Comparison of ENCODE assay signal across 18 mouse cellular contexts in genomic region chr11:104445538-104445937, GRCm38 (mm10).
"Had no signal": no experiment of that assay in that cellular context is flagged by ENCODE, and none has a peak within 500 bp of the region (broad histone marks: within the 10 kb centered on the region; RNA-seq: fewer than 3 reads in every experiment).

No protein-coding gene starts in this region.

- H3K9me3 ChIP-seq: liver, embryonic 15.5 days; lung, embryonic 15.5 days; midbrain, embryonic 13.5 days; midbrain, embryonic 15.5 days; neural tube, embryonic 13.5 days; neural tube, embryonic 15.5 days had no signal

- DNase-seq: lung, adult 18-20 months; lung, postnatal 4 days; retina, postnatal 1 day; right cerebral cortex, adult 18-20 months; right cerebral cortex, postnatal 25 days; right cerebral cortex, postnatal 4 days; spleen, adult 18-20 months; thymus, adult 18-20 months; thymus, postnatal 14 days; thymus, postnatal 36 days had no signal

- H3K36me3 ChIP-seq: liver, embryonic 15.5 days; lung, embryonic 15.5 days; midbrain, embryonic 15.5 days; neural tube, embryonic 15.5 days had no signal

- H3K27me3 ChIP-seq: liver, embryonic 15.5 days; lung, embryonic 15.5 days; midbrain, embryonic 13.5 days; midbrain, embryonic 15.5 days; neural tube, embryonic 13.5 days; neural tube, embryonic 15.5 days had no signal

- H3K4me2 ChIP-seq: liver, embryonic 15.5 days; lung, embryonic 15.5 days; midbrain, embryonic 11.5 days; midbrain, embryonic 13.5 days; midbrain, embryonic 15.5 days; neural tube, embryonic 13.5 days; neural tube, embryonic 15.5 days had no signal

- H3K4me3 ChIP-seq: liver, embryonic 15.5 days; lung, embryonic 15.5 days; midbrain, embryonic 13.5 days; midbrain, embryonic 15.5 days; neural tube, embryonic 13.5 days; neural tube, embryonic 15.5 days had no signal

- H3K27ac ChIP-seq: liver, embryonic 15.5 days; lung, embryonic 15.5 days; midbrain, embryonic 13.5 days; midbrain, embryonic 15.5 days; neural tube, embryonic 13.5 days; neural tube, embryonic 15.5 days had no signal

- H3K9ac ChIP-seq: liver, embryonic 15.5 days; lung, embryonic 15.5 days; midbrain, embryonic 13.5 days; midbrain, embryonic 15.5 days; neural tube, embryonic 13.5 days; neural tube, embryonic 15.5 days had no signal

- ATAC-seq: lung, postnatal 0 days; midbrain, embryonic 13.5 days; midbrain, embryonic 15.5 days had no signal
